ENCODE assay signal across 26 mouse cellular contexts in genomic region chr5:124168428-124169223, GRCm38 (mm10). TPM values are rescaled to one million over a fixed set of nuclear protein-coding genes. Genes with fewer than 3 reads are reported as not detected.
A peak's percentile ranks its signal among the peaks of the same experiment; 100 is the strongest.
DNase-seq lines count a peak whose midpoint lies in the region; ATAC-seq and TF ChIP-seq lines count a peak whose summit lies in the region.
"Had no signal": no experiment of that assay in that cellular context is flagged by ENCODE, and none has a peak within 500 bp of the region (broad histone marks: within the 10 kb centered on the region; RNA-seq: fewer than 3 reads in every experiment).

No protein-coding gene starts in this region.

- TF ChIP-seq POLR2A in MEL (IDR thresholded peaks at IDR 0.05; ENCODE audit: control insufficient read depth in 1 of 2, insufficient read depth in 1 of 2, low read depth in 1 of 2, low read length in 2 of 2, poor library complexity in 1 of 2) = no peak
- TF ChIP-seq POLR2A in olfactory bulb, adult 2 months (IDR thresholded peaks at IDR 0.05; ENCODE audit: insufficient read depth, low read depth, low read length) = no peak

- H3K9ac ChIP-seq in forebrain, embryonic 15.5 days (replicated peaks) = no peak overlapping the region
- H3K9ac ChIP-seq in forebrain, embryonic 14.5 days (ENCODE audit: low read length) = no peak overlapping the region
- H3K9ac ChIP-seq in heart, embryonic 15.5 days = no peak overlapping the region
- no peak overlapping the region for H3K9ac ChIP-seq in MEL (ENCODE audit: control insufficient read depth, low read depth, low read length, poor library complexity, severe bottlenecking)
- H3K9ac ChIP-seq: hindbrain, embryonic 13.5 days; kidney, embryonic 15.5 days; liver, embryonic 15.5 days; lung, embryonic 15.5 days had no signal

- no peak for TF ChIP-seq RAD21 in MEL (IDR thresholded peaks at IDR 0.05; ENCODE audit: low read depth, low read length)

- 86% methylated on average over 12 of the region's 12 CpGs for WGBS in forebrain, embryonic 15.5 days
- 89% methylated on average over 12 of the region's 12 CpGs for WGBS in forebrain, embryonic 14.5 days
- 87% methylated on average over 12 of the region's 12 CpGs for WGBS in heart, embryonic 15.5 days
- WGBS in olfactory bulb, adult 2 months = 70% methylated on average over 12 of the region's 12 CpGs

- H3K4me3 ChIP-seq in forebrain, embryonic 15.5 days = no peak overlapping the region
- H3K4me3 ChIP-seq in forebrain, embryonic 14.5 days (ENCODE audit: low read depth, low read length) = no peak overlapping the region
- no peak overlapping the region for H3K4me3 ChIP-seq in heart, embryonic 15.5 days
- no peak overlapping the region for H3K4me3 ChIP-seq in MEL (ENCODE audit: control insufficient read depth in 1 of 2, insufficient read depth in 1 of 2, low read depth in 2 of 2, low read length in 2 of 2)
- no peak overlapping the region for H3K4me3 ChIP-seq in olfactory bulb, adult 2 months (ENCODE audit: insufficient read depth, low read depth, low read length)
- H3K4me3 ChIP-seq: embryonic facial prominence, embryonic 10.5 days; forebrain, embryonic 10.5 days; hindbrain, embryonic 13.5 days; kidney, embryonic 15.5 days; limb, embryonic 10.5 days; liver, embryonic 15.5 days; lung, embryonic 15.5 days had no signal

- H3K4me1 ChIP-seq in forebrain, embryonic 15.5 days = peaks cover 70% of the 10 kb centered on the region
- peaks cover 44% of the 10 kb centered on the region for H3K4me1 ChIP-seq in forebrain, embryonic 14.5 days (ENCODE audit: control insufficient read depth, insufficient read depth, low read length)
- peaks cover 91% of the 10 kb centered on the region for H3K4me1 ChIP-seq in heart, embryonic 15.5 days (replicated peaks)
- H3K4me1 ChIP-seq in MEL (ENCODE audit: control insufficient read depth in 1 of 2, insufficient read depth in 2 of 2, low read length in 2 of 2) = peaks cover 0 to 2% of the 10 kb centered on the region in 2 experiments; a peak in 1 of 4 replicates
- peaks cover 76% of the 10 kb centered on the region for H3K4me1 ChIP-seq in olfactory bulb, adult 2 months (ENCODE audit: control insufficient read depth, insufficient read depth, low read length)

- TF ChIP-seq CTCF in MEL (IDR thresholded peaks at IDR 0.05 in 2 of 3, conservative IDR thresholded peaks at IDR 0.05 in 1 of 3; ENCODE audit: control insufficient read depth in 1 of 3, insufficient read depth in 1 of 3, low read depth in 2 of 3, low read length in 3 of 3, poor library complexity in 1 of 3, severe bottlenecking in 1 of 3) = no peak
- no peak for TF ChIP-seq CTCF in olfactory bulb, adult 2 months (IDR thresholded peaks at IDR 0.05; ENCODE audit: insufficient read depth, low read depth, low read length)

- H3K27ac ChIP-seq in forebrain, embryonic 15.5 days (replicated peaks) = peak overlapping the region; percentile 31
- H3K27ac ChIP-seq in forebrain, embryonic 14.5 days (ENCODE audit: low read depth, low read length) = no peak overlapping the region
- 0 out of 2 replicates have a peak overlapping the region, but pooled peaks have one; percentile 5 for H3K27ac ChIP-seq in heart, embryonic 15.5 days
- no peak overlapping the region for H3K27ac ChIP-seq in MEL (ENCODE audit: control insufficient read depth, low read depth, low read length)
- peak overlapping the region; percentile 70 for H3K27ac ChIP-seq in olfactory bulb, adult 2 months (ENCODE audit: insufficient read depth, low read depth, low read length)
- H3K27ac ChIP-seq: embryonic facial prominence, embryonic 10.5 days; forebrain, embryonic 10.5 days; hindbrain, embryonic 13.5 days; kidney, embryonic 15.5 days; liver, embryonic 15.5 days had no signal

- H3K4me2 ChIP-seq in forebrain, embryonic 15.5 days (replicated peaks) = no peak overlapping the region
- no peak overlapping the region for H3K4me2 ChIP-seq in forebrain, embryonic 14.5 days (ENCODE audit: low read length)
- no peak overlapping the region for H3K4me2 ChIP-seq in heart, embryonic 15.5 days
- H3K4me2 ChIP-seq: heart, embryonic 11.5 days; hindbrain, embryonic 13.5 days; kidney, embryonic 15.5 days; liver, embryonic 15.5 days; lung, embryonic 15.5 days had no signal

- no peaks in the 10 kb centered on the region for H3K79me2 ChIP-seq in MEL (ENCODE audit: control insufficient read depth, insufficient read depth, low read length, poor library complexity)

- H3K9me3 ChIP-seq in forebrain, embryonic 15.5 days = no peaks in the 10 kb centered on the region
- no peaks in the 10 kb centered on the region for H3K9me3 ChIP-seq in forebrain, embryonic 14.5 days (replicated peaks; ENCODE audit: control insufficient read depth, low read length)
- no peaks in the 10 kb centered on the region for H3K9me3 ChIP-seq in heart, embryonic 15.5 days (replicated peaks)
- no peaks in the 10 kb centered on the region for H3K9me3 ChIP-seq in MEL (replicated peaks; ENCODE audit: insufficient read depth, low read length)
- H3K9me3 ChIP-seq: embryonic facial prominence, embryonic 10.5 days; forebrain, embryonic 10.5 days; hindbrain, embryonic 13.5 days; kidney, embryonic 15.5 days; limb, embryonic 10.5 days; liver, embryonic 15.5 days; lung, embryonic 15.5 days had no signal

- H3K36me3 ChIP-seq in forebrain, embryonic 15.5 days = no peaks in the 10 kb centered on the region
- no peaks in the 10 kb centered on the region for H3K36me3 ChIP-seq in forebrain, embryonic 14.5 days (ENCODE audit: control insufficient read depth, insufficient read depth, low read length)
- no peaks in the 10 kb centered on the region for H3K36me3 ChIP-seq in heart, embryonic 15.5 days
- H3K36me3 ChIP-seq in MEL (ENCODE audit: control insufficient read depth in 1 of 2, insufficient read depth in 2 of 2, low read length in 2 of 2) = peaks cover 0 to 2% of the 10 kb centered on the region in 2 experiments; a peak in 1 of 4 replicates
- H3K36me3 ChIP-seq: embryonic facial prominence, embryonic 10.5 days; hindbrain, embryonic 13.5 days; kidney, embryonic 15.5 days; limb, embryonic 10.5 days; liver, embryonic 15.5 days; lung, embryonic 15.5 days had no signal

- DNase-seq in forebrain, embryonic 14.5 days (ENCODE audit: low spot score) = no peak
- DNase-seq in heart, postnatal 14 days = no peak
- DNase-seq in MEL (ENCODE audit: low read depth, low spot score) (peak; percentile 40), MN1 (ENCODE audit: low spot score) (no peak)
- DNase-seq: adrenal gland, adult 2 months; cerebellum, adult 9-11 months; heart, postnatal 36 days; kidney, adult 11 months; kidney, postnatal 4 days; liver; lung, postnatal 36 days; midbrain, embryonic 14.5 days; thymus, adult 18-20 months; thymus, postnatal 36 days had no signal

- intact Hi-C loops in heart, postnatal 14 days (cut with DNase I) = loop anchor here (2.0 kb wide), 1 partner anchor 40 kb away; no protein-coding TSS in a partner anchor

- ATAC-seq in forebrain, embryonic 15.5 days (replicated peaks) = no peak
- ATAC-seq in forebrain, embryonic 14.5 days = no peak
- ATAC-seq in heart, embryonic 15.5 days (replicated peaks; ENCODE audit: insufficient number of reproducible peaks, insufficient read depth, low FRiP score, low read depth) = no peak
- ATAC-seq: Patski had no signal

- TF ChIP-seq EP300 in MEL (IDR thresholded peaks at IDR 0.05; ENCODE audit: low read depth in 1 of 2, low read length in 2 of 2) = no peak

- H3K27me3 ChIP-seq in forebrain, embryonic 15.5 days = no peaks in the 10 kb centered on the region
- H3K27me3 ChIP-seq in forebrain, embryonic 14.5 days (replicated peaks; ENCODE audit: control insufficient read depth, insufficient read depth, low read length) = no peaks in the 10 kb centered on the region
- H3K27me3 ChIP-seq in heart, embryonic 15.5 days = no peaks in the 10 kb centered on the region
- H3K27me3 ChIP-seq in MEL (ENCODE audit: control insufficient read depth in 1 of 2, insufficient read depth in 2 of 2, low read length in 2 of 2) = no peaks in the 10 kb centered on the region
- H3K27me3 ChIP-seq: kidney, embryonic 15.5 days; liver, embryonic 15.5 days; lung, embryonic 15.5 days; Patski had no signal

TF ChIP-seq in MEL, 35 proteins besides CTCF, POLR2A, EP300 and RAD21:
- TF ChIP-seq GATA1 (IDR thresholded peaks at IDR 0.05; ENCODE audit: low read depth, low read length) = peak; percentile 72
- no peak for TF ChIP-seq MXI1 (IDR thresholded peaks at IDR 0.05; ENCODE audit: low read depth, low read length)
TF ChIP-seq in MEL: peak in this region for 1.

RNA-seq across cellular contexts. Expression of gene Arl6ip4, which starts 52.7 kb away (rescaled TPM):
- 72.7 and 75.5 TPM in 2 replicates for polyA plus RNA-seq in forebrain, embryonic 15.5 days (2015; fragmentation: Nextera tagmentation; extraction: Ambion mirVana)
- polyA plus RNA-seq in forebrain, embryonic 14.5 days (2014; fragmentation: Nextera tagmentation; extraction: Ambion mirVana) = 52.1 and 56.5 TPM in 2 replicates
- 67.6 and 75.3 TPM in 2 replicates for polyA plus RNA-seq in heart, embryonic 15.5 days (2015; fragmentation: Nextera tagmentation; extraction: Ambion mirVana)
- 10 to 100 TPM; 42.1 to 49.0 TPM for total RNA-seq in heart, postnatal 14 days (2021)
- total RNA-seq in MEL (2012; rRNA removed) = 57.8 and 60.4 TPM in 2 replicates
- polyA plus RNA-seq in MEL (2012; ENCODE audit: insufficient read depth in 1 of 2, insufficient read length in 2 of 2, low read depth in 1 of 2, low replicate concordance in 2 of 2, missing spikeins in 1 of 2) = 100 to 1,000 TPM in 1 of 2 experiments, not detected in 1; 128 TPM
- not detected in 2 replicates for polyA plus RNA-seq in olfactory bulb, adult 2 months (2012; ENCODE audit: insufficient read depth, insufficient read length, low replicate concordance, missing spikeins)

RNA-seq across cellular contexts. Expression of gene Ogfod2, which starts 56.5 kb away (rescaled TPM):
- polyA plus RNA-seq in forebrain, embryonic 15.5 days (2015; fragmentation: Nextera tagmentation; extraction: Ambion mirVana) = 34.7 and 35.0 TPM in 2 replicates
- 19.8 and 21.0 TPM in 2 replicates for polyA plus RNA-seq in forebrain, embryonic 14.5 days (2014; fragmentation: Nextera tagmentation; extraction: Ambion mirVana)
- polyA plus RNA-seq in heart, embryonic 15.5 days (2015; fragmentation: Nextera tagmentation; extraction: Ambion mirVana) = 18.2 and 22.3 TPM in 2 replicates
- total RNA-seq in heart, postnatal 14 days (2021) = 10 to 100 TPM; 13.0 to 13.3 TPM
- total RNA-seq in MEL (2012; rRNA removed) = 37.9 and 39.8 TPM in 2 replicates
- 10 to 100 TPM in 1 of 2 experiments, not detected in 1; 51.2 TPM for polyA plus RNA-seq in MEL (2012; ENCODE audit: insufficient read depth in 1 of 2, insufficient read length in 2 of 2, low read depth in 1 of 2, low replicate concordance in 2 of 2, missing spikeins in 1 of 2)
- polyA plus RNA-seq in olfactory bulb, adult 2 months (2012; ENCODE audit: insufficient read depth, insufficient read length, low replicate concordance, missing spikeins) = not detected in 2 replicates

Comparison
In these comparisons a context has a peak if more than half of its experiments do, and no peak if none do; other contexts are left out.
1. H3K27ac ChIP-seq: peak in forebrain, embryonic 15.5 days (single experiment), heart, embryonic 15.5 days (single experiment) and olfactory bulb, adult 2 months (single experiment); none in forebrain, embryonic 14.5 days (single experiment) and MEL (single experiment).